Mouse (Mus musculus): Measurements from ENCODE around the gene Ano2.

DNA sequence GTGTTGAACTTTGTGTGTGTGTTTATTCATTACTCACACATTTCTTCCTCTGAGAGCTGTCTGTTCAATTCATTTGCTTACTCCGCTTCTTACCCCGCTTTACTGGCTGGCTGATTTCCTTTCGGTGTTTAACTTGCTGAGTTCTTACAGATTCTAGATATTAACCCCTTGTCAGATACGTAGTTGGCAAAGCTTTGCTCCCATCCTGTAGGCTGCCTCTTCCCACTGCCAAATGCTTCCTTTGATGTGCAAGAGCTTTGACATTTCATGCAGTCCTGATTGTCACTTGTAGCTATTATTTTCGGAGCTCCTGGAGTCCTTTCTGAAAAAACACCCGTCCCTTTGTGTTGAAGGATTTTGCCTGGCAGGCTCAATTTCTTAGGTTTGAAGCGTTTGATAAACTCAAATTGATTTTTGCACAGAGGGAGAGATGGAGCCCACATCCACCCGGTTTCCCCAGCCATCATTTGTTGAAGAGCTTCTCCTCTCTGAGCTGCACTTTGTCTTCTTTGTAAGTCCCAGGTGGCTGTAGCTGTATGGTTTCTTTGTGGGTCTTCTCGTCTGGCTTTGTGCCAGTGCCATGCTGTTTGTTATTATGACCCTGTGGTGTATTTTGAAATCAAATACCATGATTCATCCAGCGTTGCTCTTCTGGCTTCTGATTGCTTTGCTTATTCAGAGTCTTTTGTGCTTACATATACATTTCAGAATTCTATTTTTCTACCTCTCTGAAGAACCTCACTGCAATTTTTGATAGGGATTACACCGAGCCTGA lies 47.5 kb downstream of the Ano2 start:
- TF ChIP-seq CTCF (IDR thresholded peaks at IDR 0.05; ENCODE audit: insufficient read depth, low read length) (no peak), POLR2A (IDR thresholded peaks at IDR 0.05; ENCODE audit: borderline replicate concordance, extremely low read depth, low read depth, low read length) (no peak)

All from lung, adult 2 months (tissue).